Mouse (Mus musculus) activated CD4-positive, CD25-positive, alpha-beta regulatory T cell, adult 9 weeks (primary cell): Measurements from ENCODE around the gene Vmn1r209. TPM values are rescaled to one million over a fixed set of nuclear protein-coding genes. Genes with fewer than 3 reads are reported as not detected.

ENCODE experiments used
- polyA plus RNA-seq: library from polyadenylated mRNA; unstranded; fragments of 100-300 nt; shearing (Covaris generic); gene quantifications from one replicate; pipeline ENCODE4 v1.2.1, GENCODE M21; 2017

Vmn1r209 gene
- not detected for polyA plus RNA-seq

GRCm38 (mm10) chr13:22809582-22809981 is at the start of gene Vmn1r209:
TSS of gene Vmn1r209 (minus strand) at chr13:22809682.

DNA sequence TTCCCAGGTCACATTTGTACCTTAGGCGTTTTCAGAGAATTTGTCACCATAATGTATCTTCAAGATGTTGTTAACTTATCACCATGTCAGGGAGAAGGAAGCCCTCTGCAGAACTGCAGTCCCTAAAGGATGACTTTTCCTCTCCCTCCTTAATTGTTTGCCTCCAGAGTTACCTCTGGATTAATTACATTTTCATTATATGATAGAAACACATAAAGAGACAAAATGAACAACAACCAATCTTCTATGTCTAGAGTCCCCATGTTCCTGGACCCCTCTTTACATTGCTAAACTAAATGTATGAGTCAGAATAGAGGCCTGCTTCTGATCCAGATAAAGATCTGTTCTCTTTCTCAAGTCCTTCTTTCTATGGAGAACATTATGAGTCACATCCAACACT is 48.0 kb upstream of the Vmn1r209 start, which contains the start of gene Vmn1r211:
Vmn1r211 (minus strand) TSS at position 101 of the 400 bp plus-strand sequence.

DNA sequence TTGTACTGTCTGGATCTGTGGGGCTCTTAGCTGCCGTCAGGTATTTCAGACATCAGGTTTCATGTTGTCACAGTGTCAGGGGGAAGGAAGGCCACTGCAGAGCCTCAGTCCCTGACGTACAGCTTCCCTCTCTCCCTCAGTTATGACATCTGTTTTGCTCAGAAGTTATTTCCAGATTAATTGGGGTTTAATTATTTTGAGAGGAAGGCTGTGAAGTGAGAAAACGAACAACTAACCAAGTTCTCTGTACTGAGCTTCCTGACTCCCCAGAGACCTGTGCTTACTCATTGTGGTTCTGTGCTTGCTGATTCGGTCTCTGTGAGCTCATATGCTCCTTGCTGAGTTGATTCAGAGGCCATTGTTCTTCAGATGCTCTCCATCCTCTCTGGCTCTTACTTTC is 21.8 kb upstream of the Vmn1r209 start, which contains the start of gene Vmn1r210:
Vmn1r210 (minus strand) TSS at position 101 of the 400 bp plus-strand sequence.

GRCm38 (mm10) chr13:22777300-22777699 is 32.2 kb downstream of the Vmn1r209 start, which contains the start of gene Vmn1r208:
TSS of gene Vmn1r208 (minus strand) at chr13:22777400.

Other genes with a start within 250 kb of the Vmn1r209 start
- not detected for gene Vmn1r205, start 216.7 kb downstream of the Vmn1r209 start, polyA plus RNA-seq
- gene Vmn1r206, start 185.4 kb downstream of the Vmn1r209 start, polyA plus RNA-seq = not detected
- not detected for gene Vmn1r207-ps, start 80.1 kb downstream of the Vmn1r209 start, polyA plus RNA-seq
- gene Vmn1r208, start 32.3 kb downstream of the Vmn1r209 start, polyA plus RNA-seq = 0.11 TPM
- not detected for gene Vmn1r210, start 21.7 kb upstream of the Vmn1r209 start, polyA plus RNA-seq
- gene Vmn1r211, start 47.9 kb upstream of the Vmn1r209 start, polyA plus RNA-seq = not detected
- gene Vmn1r212, start 74.5 kb upstream of the Vmn1r209 start, polyA plus RNA-seq = not detected
- not detected for gene Vmn1r213, start 198.0 kb upstream of the Vmn1r209 start, polyA plus RNA-seq
- not detected for gene Vmn1r214, start 220.7 kb upstream of the Vmn1r209 start, polyA plus RNA-seq